Mouse (Mus musculus): ENCODE data around the gene Slc18a2.

Slc18a2 gene

DNA sequence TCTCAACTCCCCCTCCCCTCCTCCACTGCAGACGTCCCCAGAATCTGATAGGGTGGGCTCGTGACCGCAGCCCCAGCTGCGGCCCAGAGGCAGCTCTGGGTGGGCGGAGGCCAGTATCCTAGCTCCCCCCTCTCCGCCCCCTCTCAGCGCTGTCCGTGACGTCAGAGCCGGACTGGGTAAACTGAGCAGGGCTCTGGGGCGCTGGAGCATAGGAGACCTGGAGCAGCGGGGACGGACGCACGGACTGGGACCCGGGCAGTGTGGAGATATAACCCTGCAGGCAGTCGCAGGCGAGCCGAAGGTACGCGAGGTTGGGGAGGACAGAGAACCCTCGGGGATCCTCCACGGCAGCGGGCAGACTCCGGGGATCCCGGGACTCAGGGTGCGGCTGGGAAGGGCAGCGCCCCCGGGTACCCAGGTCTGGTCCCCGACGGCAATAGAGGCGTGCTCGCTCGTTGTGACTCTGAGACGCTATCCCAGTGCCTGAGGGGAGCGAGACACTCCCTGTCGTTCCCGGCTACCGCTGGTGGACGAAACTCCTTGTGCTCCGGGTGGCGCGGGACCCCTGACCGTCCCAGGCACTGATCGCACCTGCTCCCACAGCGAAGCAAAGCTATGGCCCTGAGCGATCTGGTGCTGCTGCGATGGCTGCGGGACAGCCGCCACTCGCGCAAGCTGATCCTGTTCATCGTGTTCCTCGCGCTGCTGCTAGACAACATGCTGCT lies at the start of gene Slc18a2:
Gene Slc18a2, plus strand, starts transcription at position 179 of the 725 bp plus-strand sequence.
- DNase-seq (ENCODE audit: low spot score) = peak; percentile 77

GRCm38 (mm10) chr19:59216891-59217290 lies 43.8 kb upstream of the Slc18a2 start:
- no peak for DNase-seq (ENCODE audit: low spot score)

GRCm38 (mm10) chr19:59218991-59219390 lies 41.7 kb upstream of the Slc18a2 start, which contains the start of gene Kcnk18:
TSS of gene Kcnk18 (plus strand) at chr19:59219214.
- DNase-seq (ENCODE audit: low spot score) = no peak

DNA sequence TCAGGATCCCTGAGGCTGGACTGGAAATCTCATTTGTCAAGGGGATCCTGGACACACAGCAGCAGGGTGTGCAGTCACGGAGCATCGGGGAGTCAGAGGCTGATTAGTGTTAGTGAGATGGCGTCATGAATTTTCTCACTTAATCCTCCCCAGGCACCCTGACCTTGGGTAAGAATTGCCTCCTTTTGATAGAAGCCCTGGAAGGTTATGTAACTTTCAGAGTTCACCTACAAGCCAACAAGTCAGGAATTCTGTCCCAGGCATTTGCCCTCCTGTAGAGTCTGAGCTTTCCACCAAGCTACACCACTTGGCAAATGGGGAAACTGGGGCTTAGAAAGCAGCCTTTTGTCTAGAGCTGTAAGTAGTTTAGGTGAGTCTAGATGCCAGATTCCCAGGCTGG lies 39.6 kb upstream of the Slc18a2 start:
- DNase-seq (ENCODE audit: low spot score) = no peak

DNA sequence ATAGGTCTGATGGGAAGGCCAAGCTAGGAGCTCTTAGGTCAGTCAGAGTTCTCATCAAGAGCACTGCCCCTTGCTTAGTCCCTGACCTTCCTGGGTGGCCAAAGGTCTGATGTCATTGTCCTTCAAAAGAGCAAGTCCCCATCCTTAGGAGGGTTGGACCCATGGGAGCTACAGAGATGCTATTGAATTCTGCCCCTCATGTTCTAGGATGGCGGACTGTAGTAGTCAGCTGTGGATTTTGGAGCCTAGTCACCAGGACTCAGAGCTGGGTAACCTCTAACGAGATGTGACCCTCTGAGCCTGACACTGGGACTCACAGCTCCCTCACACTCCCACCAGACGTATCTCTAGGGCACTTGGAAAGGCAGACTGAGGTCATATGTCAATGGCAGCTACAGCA lies 32.3 kb upstream of the Slc18a2 start:
- no peak for DNase-seq (ENCODE audit: low spot score)

GRCm38 (mm10) chr19:59232786-59233185 lies 27.9 kb upstream of the Slc18a2 start:
- DNase-seq (ENCODE audit: low spot score) = no peak

DNA sequence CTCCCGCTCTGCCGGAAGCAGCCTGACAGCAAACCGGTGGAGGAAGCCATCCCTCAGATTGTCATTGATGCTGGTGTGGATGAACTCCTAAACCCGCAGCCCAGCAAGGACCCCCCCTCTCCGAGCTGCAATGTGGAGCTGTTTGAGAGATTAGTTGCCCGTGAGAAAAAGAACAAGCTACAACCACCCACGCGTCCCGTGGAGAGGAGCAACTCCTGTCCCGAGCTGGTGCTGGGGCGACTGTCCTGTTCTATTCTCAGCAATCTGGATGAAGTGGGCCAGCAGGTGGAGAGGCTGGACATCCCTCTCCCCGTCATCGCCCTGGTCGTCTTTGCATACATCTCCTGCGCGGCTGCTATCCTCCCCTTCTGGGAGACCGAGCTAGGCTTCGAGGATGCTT lies 25.7 kb upstream of the Slc18a2 start:
- no peak for DNase-seq (ENCODE audit: low spot score)

- no peak for DNase-seq (ENCODE audit: low spot score)
Measured at GRCm38 (mm10) chr19:59236046-59236445, 24.6 kb upstream of the Slc18a2 start.

GRCm38 (mm10) chr19:59238630-59239029 lies 22.1 kb upstream of the Slc18a2 start:
- DNase-seq (ENCODE audit: low spot score) = no peak

DNA sequence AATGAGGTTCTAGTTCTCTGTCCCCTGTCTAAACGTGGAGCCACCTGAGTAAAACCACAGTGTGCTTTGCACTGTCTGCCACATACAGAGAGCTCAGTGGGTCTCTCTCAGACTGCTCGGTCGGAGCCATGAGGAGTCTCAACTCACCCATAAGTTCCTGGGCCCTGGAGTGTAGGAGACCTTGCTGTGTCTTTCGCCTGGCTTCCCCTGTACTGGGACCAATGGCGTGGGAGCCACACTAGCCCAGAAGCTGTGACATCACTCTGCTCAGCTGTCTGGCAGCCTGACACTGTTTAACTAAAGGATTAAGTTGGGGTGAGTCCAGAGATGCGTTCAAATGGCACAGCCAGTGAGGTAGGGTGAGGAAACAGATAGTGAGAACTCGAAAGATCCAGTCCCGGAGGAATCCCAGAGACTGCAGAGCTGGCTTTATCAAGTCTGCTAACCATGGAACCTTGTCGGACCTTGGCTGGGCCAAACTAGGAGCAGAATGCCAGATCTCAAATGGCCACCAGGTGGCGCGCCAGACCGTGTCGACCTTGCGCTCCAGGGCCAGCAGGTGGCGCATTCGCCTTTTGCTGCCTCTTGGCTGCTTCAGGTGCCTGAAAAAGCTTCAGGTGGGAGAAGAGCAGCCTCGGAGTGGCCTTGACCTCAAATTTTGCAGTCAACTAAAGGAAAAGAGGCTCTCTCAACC lies 21.4 kb upstream of the Slc18a2 start:
- DNase-seq (ENCODE audit: low spot score) = peak; percentile 88

- no peak for DNase-seq (ENCODE audit: low spot score)
Measured at GRCm38 (mm10) chr19:59241987-59242386, 18.7 kb upstream of the Slc18a2 start.

DNA sequence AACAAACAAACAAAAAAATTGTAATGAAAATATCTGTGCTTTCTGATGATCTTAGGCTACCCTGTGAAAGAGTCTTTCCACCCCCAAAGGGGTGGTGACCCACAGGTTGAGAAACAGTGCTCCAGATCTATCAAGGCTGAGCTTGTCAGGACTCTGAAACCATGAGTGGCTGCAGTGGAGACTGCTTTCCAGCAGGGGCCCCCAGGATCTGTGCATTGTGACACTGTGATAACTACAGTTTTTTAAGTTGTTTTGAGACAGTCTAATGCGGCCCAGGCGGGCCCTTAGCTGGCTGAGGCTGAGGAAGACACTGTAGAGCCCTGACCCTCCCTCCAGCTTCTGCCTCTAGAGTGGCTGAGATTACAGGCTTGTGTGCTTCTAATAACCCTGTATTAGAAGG lies 17.6 kb upstream of the Slc18a2 start:
- DNase-seq (ENCODE audit: low spot score) = no peak

DNA sequence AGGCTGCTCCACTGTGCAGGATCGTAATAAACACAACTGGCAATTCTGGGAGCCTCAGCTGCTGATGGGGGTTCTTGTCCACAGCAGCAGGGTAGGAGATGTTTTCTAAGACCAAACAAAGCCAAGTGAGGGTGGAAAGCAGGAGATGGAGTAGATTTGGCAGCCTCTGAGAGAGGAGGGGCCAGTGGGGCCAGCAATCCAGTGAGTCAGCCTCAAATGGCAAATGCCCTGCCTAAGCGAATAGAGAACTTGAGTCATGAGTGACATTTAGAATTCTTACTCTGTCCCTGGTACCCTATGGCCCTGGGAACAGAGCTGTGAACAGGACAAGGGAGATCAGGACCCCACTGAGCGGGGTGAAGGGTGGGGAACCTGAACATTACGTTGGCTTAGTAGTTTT lies 12.6 kb upstream of the Slc18a2 start:
- no peak for DNase-seq (ENCODE audit: low spot score)

- peak; percentile 37 for DNase-seq (ENCODE audit: low spot score)
Measured at GRCm38 (mm10) chr19:59248553-59249286, 12.0 kb upstream of the Slc18a2 start.

- DNase-seq (ENCODE audit: low spot score) = no peak
Measured at GRCm38 (mm10) chr19:59252651-59253050, 8.0 kb upstream of the Slc18a2 start.

- no peak for DNase-seq (ENCODE audit: low spot score)
Measured at GRCm38 (mm10) chr19:59259633-59260032, 1.1 kb upstream of the Slc18a2 start.

DNA sequence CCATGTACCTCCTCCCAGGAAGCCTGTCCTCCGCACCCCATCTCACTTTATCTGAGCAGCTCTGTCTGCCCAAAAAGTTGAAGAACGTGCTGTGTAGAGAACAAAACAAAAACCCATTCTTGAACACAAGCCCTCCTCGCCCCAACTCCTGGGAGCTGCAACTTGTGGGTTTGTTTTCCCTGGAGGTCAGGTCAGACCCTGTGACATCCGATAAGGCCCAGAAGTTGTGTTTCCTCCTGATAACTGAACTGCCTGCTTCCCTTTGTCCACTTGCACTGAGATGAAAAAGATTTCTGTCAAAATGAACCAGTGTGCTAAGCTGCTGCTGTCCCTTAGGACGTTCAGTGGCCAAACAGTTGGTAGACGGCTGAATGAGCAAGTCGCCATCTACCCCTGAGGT lies 908 bp downstream of the Slc18a2 start:
- DNase-seq (ENCODE audit: low spot score) = no peak

- no peak for DNase-seq (ENCODE audit: low spot score)
Measured at GRCm38 (mm10) chr19:59263171-59263570, 2.5 kb downstream of the Slc18a2 start.

DNA sequence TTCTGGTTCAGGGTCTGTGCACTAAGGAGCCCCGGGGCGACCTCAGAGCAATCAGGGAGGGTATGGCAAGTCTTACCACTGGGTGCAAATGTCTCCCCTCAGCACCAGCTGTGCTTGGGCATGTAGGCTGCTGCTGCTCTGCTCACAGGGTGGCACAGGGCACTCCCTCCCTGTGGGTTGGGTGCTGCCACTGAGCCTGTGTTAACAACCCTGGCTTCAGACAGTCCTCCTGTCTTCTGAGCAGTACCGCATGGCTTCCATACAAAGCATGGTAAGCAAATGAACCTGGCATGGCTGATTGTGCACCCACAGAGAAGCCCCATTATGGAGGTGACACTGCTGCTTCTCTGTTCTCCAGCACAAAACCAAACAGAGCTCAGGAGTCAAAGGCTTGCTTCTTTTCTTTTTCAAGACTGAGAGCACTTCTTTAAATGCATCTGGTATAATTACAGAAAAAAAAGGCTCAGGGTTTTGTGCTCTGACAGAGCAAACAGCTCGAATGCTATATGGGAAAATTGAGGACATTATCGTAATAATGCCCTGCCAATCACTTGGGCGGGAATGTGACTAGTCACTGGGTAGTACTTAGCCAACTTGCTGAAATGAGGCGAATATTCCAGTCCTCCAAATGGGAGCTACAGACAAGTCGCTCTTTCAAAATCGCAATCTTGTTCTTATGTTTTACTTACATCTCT lies 4.3 kb downstream of the Slc18a2 start:
- no peak for DNase-seq (ENCODE audit: low spot score)

- DNase-seq (ENCODE audit: low spot score) = no peak
Measured at GRCm38 (mm10) chr19:59265907-59266306, 5.2 kb downstream of the Slc18a2 start.

- DNase-seq (ENCODE audit: low spot score) = peak; percentile 74
Measured at GRCm38 (mm10) chr19:59267417-59267963, 6.8 kb downstream of the Slc18a2 start.

DNA sequence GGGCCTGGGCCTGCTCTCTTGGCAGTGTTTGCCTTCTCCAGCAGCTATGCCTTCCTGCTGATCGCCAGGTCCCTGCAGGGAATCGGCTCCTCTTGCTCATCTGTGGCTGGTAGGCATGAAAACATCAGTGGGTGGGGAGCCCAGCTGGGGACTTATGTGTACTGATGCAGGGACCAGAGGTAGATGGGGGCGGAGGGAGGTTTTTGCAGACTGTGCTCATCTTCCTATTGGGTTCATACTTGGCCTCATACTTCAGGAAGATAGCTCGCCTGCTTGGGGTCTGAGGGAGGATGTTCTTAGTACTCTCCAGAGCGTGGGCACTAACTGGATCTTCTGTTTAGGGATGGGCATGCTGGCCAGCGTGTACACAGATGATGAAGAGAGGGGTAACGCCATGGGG lies 12.5 kb downstream of the Slc18a2 start:
- no peak for DNase-seq (ENCODE audit: low spot score)
